Mouse (Mus musculus): ENCODE measurements around the gene Bdp1. TPM values are rescaled to one million over a fixed set of nuclear protein-coding genes. Genes with fewer than 3 reads are reported as not detected.

Bdp1 gene
- polyA plus RNA-seq, 1 experiment from 2014 or later: 22.6 TPM

GRCm38 (mm10) chr13:99983320-99983719 is 120.5 kb downstream of the Bdp1 start:
- WGBS (ENCODE audit: insufficient replicate concordance): 84% methylated on average over 1 of the region's 1 CpGs

GRCm38 (mm10) chr13:99979406-99979805 is 124.5 kb downstream of the Bdp1 start:
- H3K4me3 ChIP-seq (ENCODE audit: low read depth, low read length): no peak overlapping the region
- H3K4me1 ChIP-seq (ENCODE audit: control insufficient read depth, insufficient read depth, low read length): no peaks in the 10 kb centered on the region
- H3K36me3 ChIP-seq (ENCODE audit: control insufficient read depth, insufficient read depth, low read length): no peaks in the 10 kb centered on the region
- no peaks in the 10 kb centered on the region for H3K9me3 ChIP-seq (replicated peaks; ENCODE audit: control insufficient read depth, low read length)
- H3K27ac ChIP-seq (ENCODE audit: low read depth, low read length): no peak overlapping the region
- no peak for ATAC-seq (replicated peaks; ENCODE audit: insufficient number of reproducible peaks, low FRiP score, low TSS enrichment)
- no peak overlapping the region for H3K4me2 ChIP-seq
- H3K27me3 ChIP-seq (ENCODE audit: control insufficient read depth, insufficient read depth, low read length): no peaks in the 10 kb centered on the region
- 61% methylated on average over 2 of the region's 2 CpGs for WGBS (ENCODE audit: insufficient replicate concordance)
- no peak overlapping the region for H3K9ac ChIP-seq (ENCODE audit: low read depth, low read length)

More at GRCm38 (mm10) chr13:99983320-99983719, 120.5 kb downstream of the Bdp1 start:
- H3K9ac ChIP-seq (ENCODE audit: low read depth, low read length): no peak overlapping the region
- no peaks in the 10 kb centered on the region for H3K9me3 ChIP-seq (replicated peaks; ENCODE audit: control insufficient read depth, low read length)
- no peaks in the 10 kb centered on the region for H3K27me3 ChIP-seq (ENCODE audit: control insufficient read depth, insufficient read depth, low read length)
- H3K36me3 ChIP-seq (ENCODE audit: control insufficient read depth, insufficient read depth, low read length): no peaks in the 10 kb centered on the region
- ATAC-seq (replicated peaks; ENCODE audit: insufficient number of reproducible peaks, low FRiP score, low TSS enrichment): no peak
- no peak overlapping the region for H3K27ac ChIP-seq (ENCODE audit: low read depth, low read length)
- no peak overlapping the region for H3K4me3 ChIP-seq (ENCODE audit: low read depth, low read length)
- H3K4me1 ChIP-seq (ENCODE audit: control insufficient read depth, insufficient read depth, low read length): no peaks in the 10 kb centered on the region
- H3K4me2 ChIP-seq: no peak overlapping the region

GRCm38 (mm10) chr13:99970089-99970488 is 133.8 kb downstream of the Bdp1 start:
- H3K4me1 ChIP-seq (ENCODE audit: control insufficient read depth, insufficient read depth, low read length): no peaks in the 10 kb centered on the region
- H3K27ac ChIP-seq (ENCODE audit: low read depth, low read length): no peak overlapping the region
- H3K9me3 ChIP-seq (replicated peaks; ENCODE audit: control insufficient read depth, low read length): no peaks in the 10 kb centered on the region
- no peak overlapping the region for H3K4me2 ChIP-seq
- no peak overlapping the region for H3K4me3 ChIP-seq (ENCODE audit: low read depth, low read length)
- WGBS (ENCODE audit: insufficient replicate concordance): 81% methylated on average over 5 of the region's 5 CpGs
- H3K36me3 ChIP-seq (ENCODE audit: control insufficient read depth, insufficient read depth, low read length): no peaks in the 10 kb centered on the region
- no peaks in the 10 kb centered on the region for H3K27me3 ChIP-seq (ENCODE audit: control insufficient read depth, insufficient read depth, low read length)
- ATAC-seq (replicated peaks; ENCODE audit: insufficient number of reproducible peaks, low FRiP score, low TSS enrichment): no peak
- no peak overlapping the region for H3K9ac ChIP-seq (ENCODE audit: low read depth, low read length)

Other genes with a start within 250 kb of the Bdp1 start
- gene Cartpt, start 203.0 kb downstream of the Bdp1 start, polyA plus RNA-seq (2014; fragmentation: Nextera tagmentation; extraction: Ambion mirVana): 0.37 and 0.62 TPM in 2 replicates
- 31.0 and 34.2 TPM in 2 replicates for gene Mccc2, start 88.4 kb downstream of the Bdp1 start, polyA plus RNA-seq (2014; fragmentation: Nextera tagmentation; extraction: Ambion mirVana)
- gene Serf1, start 3.9 kb upstream of the Bdp1 start, polyA plus RNA-seq (2014; fragmentation: Nextera tagmentation; extraction: Ambion mirVana): 118 and 128 TPM in 2 replicates
- 41.7 and 44.0 TPM in 2 replicates for gene Smn1, start 20.8 kb upstream of the Bdp1 start, polyA plus RNA-seq (2014; fragmentation: Nextera tagmentation; extraction: Ambion mirVana)
- gene Naip2, start 98.0 kb upstream of the Bdp1 start, polyA plus RNA-seq (2014; fragmentation: Nextera tagmentation; extraction: Ambion mirVana): 0.11 and 0.15 TPM in 2 replicates
- gene Naip5, start 142.3 kb upstream of the Bdp1 start, polyA plus RNA-seq (2014; fragmentation: Nextera tagmentation; extraction: Ambion mirVana): 0.11 and 0.13 TPM in 2 replicates
- 0.14 and 0.21 TPM in 2 replicates for gene Naip6, start 213.6 kb upstream of the Bdp1 start, polyA plus RNA-seq (2014; fragmentation: Nextera tagmentation; extraction: Ambion mirVana)